Mouse (Mus musculus) intestine, postnatal 0 days (tissue): ENCODE measurements at regions not wholly inside any gene's neighbourhood (a gene's known extent, or its start where the extent isn't known, plus 50 kb on each side); places are given as distances from the start of the nearest gene placed in this dataset.

Experiments used
- ATAC-seq: fragments of 200-750 bp; cut with Nextera tagmentation; 2 replicates; pipeline ENCODE4 v1.8.0; 2017; ENCODE audit warnings: mild to moderate bottlenecking, moderate TSS enrichment, moderate library complexity
- H3K27ac ChIP-seq: fragments of 300-500 bp; sonication (generic); 2 replicates; pipeline ENCODE4 v1.5.1; 2014; ENCODE audit warnings: mild to moderate bottlenecking, low read depth, low read length, moderate library complexity
- H3K27me3 ChIP-seq: fragments of 300-500 bp; sonication (generic); replicated peaks from 2 replicates; pipeline ENCODE4 v1.6.1; 2014; ENCODE audit warnings: low read length, mixed read lengths; ENCODE audit not compliant: control insufficient read depth, insufficient read depth
- H3K36me3 ChIP-seq: fragments of 300-500 bp; sonication (generic); 2 replicates; pipeline ENCODE4 v1.6.1; 2014; ENCODE audit warnings: mild to moderate bottlenecking, moderate library complexity; ENCODE audit not compliant: control insufficient read depth, insufficient read depth
- H3K4me1 ChIP-seq: fragments of 300-500 bp; sonication (generic); replicated peaks from 2 replicates; pipeline ENCODE4 v1.6.1; 2014; ENCODE audit warnings: antibody characterized with exemption, low read length, mixed read lengths; ENCODE audit not compliant: control insufficient read depth, insufficient read depth
- H3K4me2 ChIP-seq: fragments of 300-500 bp; sonication (generic); replicated peaks from 2 replicates; pipeline ENCODE4 v1.6.1; 2014; ENCODE audit warnings: low read depth, mild to moderate bottlenecking, moderate library complexity
- H3K4me3 ChIP-seq: fragments of 300-500 bp; sonication (generic); 2 replicates; pipeline ENCODE4 v1.5.1; 2014; ENCODE audit warnings: low read depth, low read length
- H3K9ac ChIP-seq: fragments of 300-500 bp; sonication (generic); 2 replicates; pipeline ENCODE4 v1.6.1; 2014; ENCODE audit warnings: mild to moderate bottlenecking, low read depth, low read length
- H3K9me3 ChIP-seq: fragments of 300-500 bp; sonication (generic); 2 replicates; pipeline ENCODE4 v1.6.1; 2016; ENCODE audit warnings: mixed run types; ENCODE audit not compliant: control insufficient read depth
- CTCF ChIP-seq: sonication (generic); IDR thresholded peaks from 2 replicates; pipeline ENCODE4 v1.5.1; 2016; ENCODE audit warnings: low read depth, mild to moderate bottlenecking, control low read depth, antibody characterized with exemption, moderate library complexity
- WGBS: fragments of 180-500 bp; shearing (Covaris S2); extraction: QIAGEN DNeasy Blood & Tissue Kit; methylation state at CpG from one replicate; pipeline ENCODE4 v1.1.7; 2014; 5-methylcytosine and 5-hydroxymethylcytosine counted together

DNA sequence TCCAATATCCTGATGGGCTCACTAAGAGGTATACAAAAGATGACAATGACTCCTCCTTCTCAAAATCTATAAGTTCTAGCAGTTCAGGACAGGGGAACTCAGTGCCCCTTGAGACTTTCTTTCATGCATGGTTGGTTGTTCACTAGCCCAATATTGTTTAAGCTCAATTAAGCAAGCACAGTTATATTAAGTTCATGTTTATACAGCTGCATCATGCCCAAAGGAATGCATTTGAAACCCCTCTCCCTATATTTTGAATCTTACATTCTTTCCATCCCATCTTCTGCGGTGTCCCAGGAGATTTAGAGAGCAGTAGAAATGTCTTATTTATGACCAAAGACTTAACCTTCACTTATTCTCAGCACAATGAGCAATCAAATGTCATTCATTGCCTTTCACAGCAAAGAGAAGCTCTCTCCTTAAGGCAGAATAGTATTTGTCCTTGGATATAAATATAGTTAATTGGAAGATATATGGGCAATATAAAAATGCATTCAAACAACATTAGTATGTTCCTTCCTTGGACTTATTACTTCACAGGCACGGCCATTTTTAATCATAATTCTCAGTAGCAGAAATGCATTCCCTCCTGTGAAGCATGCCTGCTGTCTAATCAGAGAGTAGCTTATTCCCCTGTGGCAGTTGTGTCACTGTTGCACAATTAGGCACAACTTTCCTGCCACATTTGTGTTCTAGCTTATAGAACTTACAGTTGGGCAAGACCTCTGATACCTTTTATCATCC is 455.8 kb upstream of the N6amt1 start:
- H3K4me2 ChIP-seq, result no peak overlapping the region

DNA sequence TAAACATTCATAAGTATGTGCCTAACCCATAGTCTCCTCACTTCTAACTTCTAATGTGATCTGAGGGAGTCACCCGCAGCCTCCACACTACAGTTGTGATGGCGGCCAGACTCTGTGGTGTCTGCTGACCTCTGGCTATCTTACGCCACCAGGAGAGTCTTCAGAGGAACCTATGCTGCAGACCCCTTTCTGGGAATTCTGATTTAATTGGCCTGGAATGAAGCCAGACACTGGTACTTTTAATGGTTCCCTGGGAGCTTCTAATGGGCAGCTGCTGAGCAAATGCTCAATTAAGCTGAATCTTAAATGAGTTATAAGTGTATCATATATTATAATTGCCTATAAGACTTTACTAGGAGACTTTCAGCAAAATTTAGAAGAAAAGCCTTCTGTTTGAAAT is 459.0 kb upstream of the N6amt1 start:
- Histone ChIP-seq H3K27ac (no peak overlapping the region), H3K4me2 (no peak overlapping the region), H3K4me1 (no peaks in the 10 kb centered on the region), H3K4me3 (no peak overlapping the region), H3K27me3 (no peaks in the 10 kb centered on the region), H3K36me3 (no peaks in the 10 kb centered on the region), H3K9me3 (no peaks in the 10 kb centered on the region), H3K9ac (no peak overlapping the region)
- no peak for ATAC-seq
- 88% methylated on average over 3 of the region's 3 CpGs for WGBS
- TF ChIP-seq CTCF, result no peak

More for the DNA sequence above, 455.8 kb upstream of the N6amt1 start:
- Histone ChIP-seq H3K9ac (no peak overlapping the region), H3K4me1 (no peaks in the 10 kb centered on the region), H3K4me3 (no peak overlapping the region), H3K36me3 (no peaks in the 10 kb centered on the region), H3K27ac (no peak overlapping the region), H3K27me3 (no peaks in the 10 kb centered on the region), H3K9me3 (no peaks in the 10 kb centered on the region)
- ATAC-seq, result no peak
- no peak for TF ChIP-seq CTCF
- 72% methylated on average over 2 of the region's 2 CpGs for WGBS

DNA sequence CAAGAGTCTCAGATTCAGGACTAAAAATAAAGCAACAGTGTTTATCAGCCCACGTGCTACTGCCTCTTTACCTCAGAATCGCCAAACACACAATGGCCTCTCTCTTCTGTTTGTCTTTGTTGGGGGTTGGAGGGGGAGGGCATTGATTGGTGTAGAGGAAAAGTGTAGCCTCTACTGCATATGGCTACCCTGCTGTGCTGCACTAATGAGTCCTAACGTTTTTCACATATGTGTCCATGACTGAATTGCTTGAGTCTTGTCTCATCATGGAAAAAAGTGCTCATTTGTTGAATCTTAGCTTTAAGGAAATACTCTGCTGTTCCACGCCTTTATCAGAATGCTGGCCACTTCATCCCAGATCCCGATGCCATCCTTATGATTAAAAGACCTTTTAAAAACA is 459.7 kb upstream of the N6amt1 start:
- no peaks in the 10 kb centered on the region for H3K27me3 ChIP-seq
- H3K9me3 ChIP-seq, result no peaks in the 10 kb centered on the region
- H3K4me2 ChIP-seq, result no peak overlapping the region
- H3K4me3 ChIP-seq, result no peak overlapping the region
- 56% methylated on average over 5 of the region's 5 CpGs for WGBS
- TF ChIP-seq CTCF, result no peak
- no peak overlapping the region for H3K9ac ChIP-seq
- H3K4me1 ChIP-seq, result no peaks in the 10 kb centered on the region
- H3K36me3 ChIP-seq, result no peaks in the 10 kb centered on the region
- ATAC-seq, result no peak
- no peak overlapping the region for H3K27ac ChIP-seq

DNA sequence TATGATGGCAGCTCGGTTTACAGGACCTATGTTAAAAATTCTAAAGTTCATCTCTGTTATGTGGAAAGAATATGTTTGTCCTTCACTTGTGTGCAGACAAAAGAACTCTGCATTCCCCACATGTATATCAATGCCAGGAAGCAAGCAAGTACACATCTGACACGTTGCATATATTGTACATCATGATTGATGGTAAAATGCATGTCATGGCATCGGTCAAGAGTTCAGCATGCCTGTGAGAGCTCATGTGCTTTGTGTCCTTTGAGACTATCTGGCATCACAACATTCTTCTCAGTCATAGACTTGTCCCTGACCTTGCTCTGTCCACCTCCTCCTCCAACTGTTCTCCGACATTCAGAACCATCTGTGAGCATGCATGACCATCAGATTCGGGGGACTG is 465.6 kb upstream of the N6amt1 start:
- no peaks in the 10 kb centered on the region for H3K36me3 ChIP-seq
- H3K4me3 ChIP-seq, result no peak overlapping the region
- no peak overlapping the region for H3K4me2 ChIP-seq
- no peak overlapping the region for H3K9ac ChIP-seq
- H3K27ac ChIP-seq, result no peak overlapping the region
- no peaks in the 10 kb centered on the region for H3K27me3 ChIP-seq
- no peak for ATAC-seq
- H3K9me3 ChIP-seq, result no peaks in the 10 kb centered on the region
- no peak for TF ChIP-seq CTCF
- 65% methylated on average over 5 of the region's 5 CpGs for WGBS
- no peaks in the 10 kb centered on the region for H3K4me1 ChIP-seq

DNA sequence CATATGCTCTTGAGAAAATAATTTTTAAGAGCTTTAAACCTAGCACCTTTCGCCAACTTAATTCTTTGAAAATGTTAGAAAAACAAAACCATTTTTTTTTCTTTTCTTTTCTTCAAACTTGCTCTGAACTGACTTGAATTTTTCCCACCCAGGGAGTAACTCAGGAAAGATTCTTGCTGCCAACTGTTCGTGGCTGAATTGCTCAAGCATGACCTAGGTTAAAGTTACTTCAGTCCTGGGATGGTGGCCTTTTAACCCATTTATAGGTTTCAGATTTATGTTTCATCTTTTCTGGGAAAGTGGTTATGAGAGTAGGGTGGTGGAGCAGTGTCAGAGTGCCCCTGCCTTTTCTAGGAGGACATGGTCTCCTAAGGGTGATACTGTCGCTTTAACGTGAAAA is 466.4 kb upstream of the N6amt1 start:
- H3K4me1 ChIP-seq, result no peaks in the 10 kb centered on the region
- H3K27ac ChIP-seq, result no peak overlapping the region
- H3K9me3 ChIP-seq, result no peaks in the 10 kb centered on the region
- no peak for ATAC-seq
- H3K36me3 ChIP-seq, result no peaks in the 10 kb centered on the region
- no peak overlapping the region for H3K4me3 ChIP-seq
- TF ChIP-seq CTCF, result no peak
- H3K27me3 ChIP-seq, result no peaks in the 10 kb centered on the region
- WGBS, result 79% methylated on average over 4 of the region's 4 CpGs
- no peak overlapping the region for H3K4me2 ChIP-seq
- H3K9ac ChIP-seq, result no peak overlapping the region

DNA sequence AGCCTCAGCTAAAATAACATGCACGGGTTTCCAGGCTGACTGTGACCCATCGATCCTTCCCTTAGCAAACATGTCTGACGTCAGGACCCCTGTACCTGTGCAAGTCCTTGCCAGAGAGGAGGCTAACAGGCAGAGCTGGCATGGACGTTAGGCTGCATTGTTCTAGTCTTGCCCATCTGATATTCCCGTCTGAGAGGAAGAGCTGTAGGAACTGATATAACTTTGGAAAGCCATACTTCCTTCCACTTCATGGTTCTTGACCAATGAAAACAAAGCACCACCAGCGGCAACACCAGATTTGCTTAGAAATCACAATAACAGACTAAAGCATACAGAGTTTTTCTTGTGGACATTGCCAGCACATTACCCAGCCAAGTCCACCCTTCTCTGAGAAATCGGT is 470.1 kb upstream of the N6amt1 start:
- no peaks in the 10 kb centered on the region for H3K27me3 ChIP-seq
- H3K9ac ChIP-seq, result no peak overlapping the region
- no peaks in the 10 kb centered on the region for H3K4me1 ChIP-seq
- 72% methylated on average over 7 of the region's 7 CpGs for WGBS
- H3K4me2 ChIP-seq, result no peak overlapping the region
- no peaks in the 10 kb centered on the region for H3K36me3 ChIP-seq
- H3K27ac ChIP-seq, result no peak overlapping the region
- no peak overlapping the region for H3K4me3 ChIP-seq
- TF ChIP-seq CTCF, result no peak
- no peaks in the 10 kb centered on the region for H3K9me3 ChIP-seq
- no peak for ATAC-seq
